Mouse (Mus musculus) thymus, postnatal 10 days (tissue): ENCODE measurements around the gene Ifngr2.

Source experiments
- DNase-seq, 2 experiments: peaks; one replicate each; pipeline ENCODE4 v3.0.0; 2021; ENCODE audit warnings: low spot score in 2 of 2

Ifngr2 gene

DNA sequence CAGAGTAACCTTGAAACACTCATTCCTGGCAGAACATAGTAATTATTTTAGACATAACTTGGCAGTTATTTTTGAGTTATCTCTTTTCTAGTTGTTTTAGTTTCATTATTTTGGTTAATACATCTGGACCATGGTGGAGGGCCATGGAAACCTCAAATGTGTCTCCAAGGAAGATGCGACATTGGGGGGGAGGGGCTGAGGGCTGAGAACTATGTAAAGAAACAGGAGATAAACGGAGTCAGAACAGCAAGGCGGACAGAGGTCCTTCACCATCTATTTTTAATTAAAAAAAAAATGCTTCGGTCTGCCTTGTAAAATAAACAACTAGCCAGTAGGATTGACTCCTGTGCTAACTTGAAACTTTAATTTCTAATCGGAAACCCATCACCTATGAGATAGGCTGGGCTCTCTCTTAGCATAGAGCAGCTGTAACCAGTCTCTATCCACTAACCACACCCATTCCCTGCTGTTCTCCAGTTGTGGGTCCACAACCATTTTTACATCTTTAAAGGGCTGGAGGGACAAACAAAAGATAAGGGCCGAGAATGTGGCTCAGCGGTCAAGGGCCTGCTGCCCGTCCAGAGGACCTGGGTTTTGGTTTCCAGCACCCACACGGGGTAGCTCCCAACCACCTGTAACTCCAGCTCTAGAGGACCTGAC lies 18.6 kb downstream of the Ifngr2 start:
- DNase-seq = no peak

DNA sequence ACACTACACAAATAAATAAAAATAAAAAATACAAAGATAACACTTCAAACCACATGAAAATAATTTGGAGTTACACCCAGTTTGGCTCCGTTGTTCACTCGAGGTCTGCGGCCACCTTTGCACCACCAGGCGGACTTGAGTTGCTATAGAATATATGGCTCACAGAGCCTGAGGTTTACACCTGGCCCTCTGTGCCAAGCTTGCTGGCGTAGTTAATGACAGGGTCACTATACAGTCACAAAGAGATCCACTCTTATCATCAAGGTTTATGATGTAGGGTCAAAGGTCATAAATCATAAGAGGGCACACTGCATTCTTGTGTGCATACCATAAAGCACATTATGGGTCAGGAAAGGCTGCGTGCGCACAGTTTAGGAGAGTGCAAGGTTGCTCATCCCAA lies 19.1 kb downstream of the Ifngr2 start:
- DNase-seq = no peak

DNA sequence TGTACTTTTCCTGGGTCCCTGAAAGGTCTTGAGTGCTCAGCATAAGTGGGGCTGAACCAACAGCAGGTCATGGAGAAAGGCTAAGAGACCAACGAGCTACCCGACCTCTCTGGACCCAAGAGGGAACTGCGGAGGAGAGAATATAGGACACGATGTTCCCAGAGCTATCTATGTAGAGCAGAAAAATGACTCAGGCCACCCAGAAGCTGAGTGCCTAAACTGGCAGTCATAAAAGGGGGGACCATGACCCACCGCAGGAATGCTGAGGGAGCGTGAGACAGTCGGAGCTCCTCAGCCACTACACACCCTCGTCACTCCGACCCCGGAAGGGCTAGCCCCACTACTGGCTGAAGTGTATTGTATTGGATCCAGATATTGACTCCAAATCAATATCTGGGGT lies 22.1 kb downstream of the Ifngr2 start:
- DNase-seq = no peak

- no peak for DNase-seq
Measured at GRCm38 (mm10) chr16:91571105-91571504, 24.2 kb downstream of the Ifngr2 start.

- DNase-seq = no peak
Measured at GRCm38 (mm10) chr16:91575151-91575550, 28.3 kb downstream of the Ifngr2 start.

- no peak for DNase-seq
Measured at GRCm38 (mm10) chr16:91578980-91579720, 32.3 kb downstream of the Ifngr2 start.

DNA sequence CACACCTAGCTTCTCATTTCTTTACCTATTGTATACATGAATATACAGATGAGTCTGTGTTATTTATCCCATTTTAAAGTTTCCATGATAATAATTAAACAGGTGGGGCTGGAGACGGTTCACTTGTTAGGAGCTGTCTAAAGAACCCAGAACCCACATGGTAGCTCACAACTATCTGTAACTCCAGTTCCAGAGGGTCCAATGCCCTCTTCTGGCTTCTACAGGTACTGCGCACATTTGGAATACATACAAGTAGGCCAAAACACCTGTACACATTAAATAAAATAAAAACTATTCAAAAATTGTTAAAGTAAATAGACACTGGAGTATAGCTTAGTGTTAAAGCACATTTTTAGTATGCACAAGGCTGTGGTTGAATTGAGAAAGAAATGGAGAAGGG lies 35.4 kb downstream of the Ifngr2 start:
- DNase-seq = peak; percentile 41 to 70

- DNase-seq = no peak
Measured at GRCm38 (mm10) chr16:91585617-91586016, 38.7 kb downstream of the Ifngr2 start.

DNA sequence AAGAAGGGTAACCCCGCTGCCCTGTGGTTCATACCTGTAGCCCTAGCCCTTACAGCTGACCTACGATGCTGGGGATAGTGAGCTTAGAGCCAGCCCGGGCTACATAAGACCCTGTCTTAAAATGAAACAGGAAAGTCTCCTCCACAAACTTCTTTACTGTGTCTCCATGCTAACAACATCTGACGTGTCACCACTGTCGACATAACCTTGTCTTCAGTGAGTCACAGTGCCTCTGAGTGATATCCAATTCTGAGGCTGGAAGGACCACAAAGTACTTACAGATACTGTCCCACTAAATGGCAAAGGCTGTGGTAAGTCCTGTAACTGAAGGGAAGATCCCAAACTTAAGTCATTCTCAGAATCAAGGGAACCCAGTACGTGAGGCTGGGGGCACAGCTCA lies 39.4 kb downstream of the Ifngr2 start:
- no peak for DNase-seq

- peak; percentile 63 for DNase-seq
Measured at GRCm38 (mm10) chr16:91587730-91588453, 41.0 kb downstream of the Ifngr2 start.

GRCm38 (mm10) chr16:91588703-91589102 lies 41.8 kb downstream of the Ifngr2 start:
- no peak for DNase-seq

GRCm38 (mm10) chr16:91592162-91592561 lies 45.3 kb downstream of the Ifngr2 start:
- no peak for DNase-seq

DNA sequence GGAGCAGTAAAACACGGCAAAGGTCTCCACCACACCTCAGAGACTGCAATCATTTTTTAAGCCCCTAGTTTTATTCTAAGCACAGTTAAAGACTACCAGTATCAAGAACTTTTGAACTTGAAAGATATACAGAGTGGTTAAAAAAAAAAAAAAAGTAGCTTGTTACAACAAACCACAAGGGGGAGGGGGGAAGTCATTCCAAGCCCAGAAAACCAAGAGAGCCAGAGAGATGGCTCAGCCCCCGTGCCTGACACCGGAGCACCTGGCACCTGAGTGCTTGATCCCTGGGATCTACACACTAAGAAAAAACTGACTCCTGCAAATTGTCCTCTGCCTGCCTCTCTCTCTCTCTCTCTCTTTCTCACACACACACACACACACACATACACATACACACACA lies 46.4 kb downstream of the Ifngr2 start:
- DNase-seq = peak; percentile 23 to 32

DNA sequence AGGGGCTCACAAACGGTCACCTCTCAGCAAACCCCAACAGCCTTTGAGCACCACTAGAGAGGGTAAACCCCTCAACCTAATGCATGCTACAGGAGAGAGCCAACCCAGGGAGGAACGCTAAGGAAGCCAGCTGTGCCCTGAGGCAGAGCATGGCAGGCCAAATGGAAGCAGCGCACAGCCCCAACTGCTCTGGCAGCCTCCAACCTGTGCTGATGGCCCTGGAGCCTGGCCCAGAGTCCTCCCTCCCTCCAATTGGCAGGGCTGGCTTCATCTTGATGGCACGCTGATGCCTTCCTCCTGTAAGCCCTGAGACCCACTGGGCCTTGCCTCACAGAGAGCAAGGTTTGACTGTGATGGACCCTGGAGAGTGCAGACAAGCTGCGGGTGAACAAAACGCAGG lies 48.2 kb downstream of the Ifngr2 start:
- no peak for DNase-seq

GRCm38 (mm10) chr16:91596397-91596778 lies 49.5 kb downstream of the Ifngr2 start:
- no peak for DNase-seq

DNA sequence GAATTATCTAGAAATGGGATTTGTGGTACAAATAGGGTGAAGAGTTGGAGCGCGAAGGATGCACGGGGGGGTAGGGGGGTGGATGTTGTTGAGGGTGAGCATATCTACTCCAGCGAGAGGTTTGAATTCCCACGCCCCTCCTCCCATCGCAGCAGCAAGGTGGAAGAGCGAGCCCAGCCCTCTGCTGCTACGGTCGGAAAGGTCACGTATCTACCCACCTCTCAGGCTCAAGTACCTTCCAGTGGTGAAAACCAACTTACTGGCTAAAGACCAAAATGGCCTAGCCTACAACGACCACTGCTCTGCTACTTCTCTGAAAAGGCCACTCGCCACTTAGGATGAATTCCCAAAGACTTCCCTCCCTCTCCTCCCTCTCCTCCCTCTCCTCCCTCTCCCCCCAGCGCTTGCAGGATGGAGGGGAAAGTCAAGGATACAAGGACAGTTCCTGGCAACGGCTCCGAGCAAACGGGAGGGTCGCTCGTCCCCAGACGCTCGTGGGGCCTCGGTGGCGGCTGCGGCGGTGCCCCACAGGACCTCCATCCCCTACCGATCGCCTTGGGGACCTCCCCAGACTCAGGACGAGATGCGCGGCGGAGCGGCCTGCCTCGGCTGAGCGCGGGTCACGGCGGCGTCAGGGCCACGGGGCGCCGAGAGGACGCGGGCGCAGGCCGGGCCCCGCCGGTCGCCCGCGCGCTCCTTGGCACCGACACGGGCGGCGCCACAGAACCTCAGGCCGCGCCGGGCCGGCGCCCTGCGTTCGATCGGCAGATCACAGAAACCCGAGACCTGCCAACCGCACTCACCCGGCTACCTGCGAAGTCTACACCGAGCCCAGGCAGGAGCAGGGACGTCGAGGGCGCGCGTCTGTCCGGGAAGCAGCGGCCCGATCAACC lies 50.2 kb downstream of the Ifngr2 start:
- peak; percentile 24 to 43 for DNase-seq

GRCm38 (mm10) chr16:91597672-91598010 lies 50.8 kb downstream of the Ifngr2 start, which contains the start of gene Tmem50b:
TSS of gene Tmem50b (minus strand) at chr16:91597800.
- peak; percentile 97 to 99 for DNase-seq

DNA sequence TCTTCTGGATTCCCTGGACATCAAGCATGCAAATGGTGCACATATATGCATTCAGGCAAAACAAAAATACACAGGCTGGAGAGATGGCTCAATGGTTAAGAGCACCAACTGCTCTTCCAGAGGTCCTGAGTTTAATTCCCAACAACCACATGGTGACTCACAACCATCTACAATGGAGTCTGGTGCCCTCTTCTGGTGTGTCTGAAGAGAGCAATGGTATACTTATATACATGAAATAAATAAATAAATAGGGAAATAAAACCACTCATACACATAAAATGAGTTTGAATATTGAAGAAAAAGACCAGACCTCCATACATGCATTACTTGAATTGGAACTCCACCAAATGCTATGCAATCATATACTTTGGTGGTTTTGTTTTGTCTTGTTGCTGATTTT lies 52.4 kb downstream of the Ifngr2 start:
- no peak for DNase-seq

GRCm38 (mm10) chr16:91601081-91601480 lies 54.2 kb downstream of the Ifngr2 start:
- DNase-seq = no peak

- DNase-seq = no peak
Measured at GRCm38 (mm10) chr16:91601693-91602092, 54.8 kb downstream of the Ifngr2 start.

DNA sequence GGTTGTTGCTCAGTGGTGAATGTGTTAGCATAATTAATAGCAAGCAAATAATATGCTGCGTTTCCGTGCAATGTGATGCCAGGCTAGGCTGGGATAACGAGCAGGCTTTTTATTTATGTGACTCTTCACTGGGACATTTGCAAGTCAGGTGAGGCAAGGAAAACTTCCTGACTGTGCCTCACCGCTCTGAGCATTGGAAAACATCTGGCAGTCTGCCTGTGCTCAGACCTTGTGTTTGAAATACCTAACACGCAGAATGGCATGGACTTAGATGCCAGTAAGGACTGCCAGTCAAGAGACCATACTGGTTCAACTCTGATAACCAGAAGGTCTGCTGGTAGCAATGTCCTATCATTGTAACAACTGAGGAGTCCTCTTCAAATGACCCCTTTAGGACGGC lies 58.3 kb downstream of the Ifngr2 start:
- no peak for DNase-seq

- no peak for DNase-seq
Measured at GRCm38 (mm10) chr16:91606958-91607357, 60.1 kb downstream of the Ifngr2 start.
